Mouse (Mus musculus): ENCODE measurements around the gene Gja6. TPM values are rescaled to one million over a fixed set of nuclear protein-coding genes. Genes with fewer than 3 reads are reported as not detected.

Gja6 gene
- 0.47 and 0.58 TPM in 2 replicates for polyA plus RNA-seq (2015; fragmentation: Nextera tagmentation; extraction: Ambion mirVana)

- WGBS (ENCODE audit: insufficient replicate concordance): 48% methylated on average over 4 of the region's 4 CpGs
- Histone ChIP-seq H3K4me2 (no peak within 1 kb of the TSS), H3K27me3 (no peaks in the 10 kb centered on the region), H3K27ac (replicated peaks) (no peak within 1 kb of the TSS), H3K9ac (no peak within 1 kb of the TSS), H3K4me1 (replicated peaks) (0 out of 2 replicates have a peak, but pooled peaks cover 2% of the 10 kb centered on the region), H3K9me3 (replicated peaks) (no peaks in the 10 kb centered on the region), H3K36me3 (replicated peaks) (no peaks in the 10 kb centered on the region), H3K4me3 (replicated peaks) (no peak within 1 kb of the TSS)
- no peak for ATAC-seq (ENCODE audit: insufficient read depth)
These were observed at the start of gene Gja6 for GRCm38 (mm10) chrX:160906952-160907351. Gja6 (minus strand) TSS chrX:160907052.

- Histone ChIP-seq H3K9me3 (replicated peaks) (no peaks in the 10 kb centered on the region), H3K9ac (no peak overlapping the region), H3K4me1 (replicated peaks) (no peaks in the 10 kb centered on the region), H3K27me3 (peaks cover 5% of the 10 kb centered on the region; the same call in 1 of the 2 replicates), H3K4me3 (replicated peaks) (no peak overlapping the region), H3K27ac (replicated peaks) (no peak overlapping the region), H3K36me3 (replicated peaks) (no peaks in the 10 kb centered on the region), H3K4me2 (no peak overlapping the region)
- WGBS (ENCODE audit: insufficient replicate concordance): 65% methylated on average over 2 of the region's 2 CpGs
- ATAC-seq (ENCODE audit: insufficient read depth): no peak
These were observed 42.7 kb upstream of the Gja6 start for GRCm38 (mm10) chrX:160949583-160949982.

DNA sequence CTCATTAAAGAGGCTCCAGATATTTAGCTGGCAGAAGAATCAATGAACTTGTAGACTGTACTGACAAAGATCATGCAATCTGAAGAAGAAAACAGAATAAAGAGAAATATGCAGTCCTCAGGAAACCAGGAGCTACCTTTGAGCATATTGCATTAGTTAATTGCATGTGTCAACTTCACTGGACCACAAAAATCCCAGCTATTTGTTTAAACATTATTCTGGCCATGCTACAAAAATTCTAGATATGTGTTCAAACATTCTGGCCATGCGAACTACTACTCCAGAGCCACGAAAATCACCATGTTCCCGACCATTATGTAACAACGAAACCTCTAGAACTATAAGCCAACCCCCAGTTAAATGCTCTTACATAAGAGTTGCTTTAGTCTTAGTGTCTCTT, 37.9 kb upstream of the Gja6 start:
- no peaks in the 10 kb centered on the region for H3K4me1 ChIP-seq (replicated peaks)
- WGBS (ENCODE audit: insufficient replicate concordance): 58% methylated on average over 4 of the region's 4 CpGs
- no peak overlapping the region for H3K4me3 ChIP-seq (replicated peaks)
- no peak overlapping the region for H3K9ac ChIP-seq
- ATAC-seq (ENCODE audit: insufficient read depth): no peak
- H3K9me3 ChIP-seq (replicated peaks): no peaks in the 10 kb centered on the region
- H3K4me2 ChIP-seq: no peak overlapping the region
- H3K36me3 ChIP-seq (replicated peaks): no peaks in the 10 kb centered on the region
- H3K27me3 ChIP-seq: no peaks in the 10 kb centered on the region
- H3K27ac ChIP-seq (replicated peaks): no peak overlapping the region

DNA sequence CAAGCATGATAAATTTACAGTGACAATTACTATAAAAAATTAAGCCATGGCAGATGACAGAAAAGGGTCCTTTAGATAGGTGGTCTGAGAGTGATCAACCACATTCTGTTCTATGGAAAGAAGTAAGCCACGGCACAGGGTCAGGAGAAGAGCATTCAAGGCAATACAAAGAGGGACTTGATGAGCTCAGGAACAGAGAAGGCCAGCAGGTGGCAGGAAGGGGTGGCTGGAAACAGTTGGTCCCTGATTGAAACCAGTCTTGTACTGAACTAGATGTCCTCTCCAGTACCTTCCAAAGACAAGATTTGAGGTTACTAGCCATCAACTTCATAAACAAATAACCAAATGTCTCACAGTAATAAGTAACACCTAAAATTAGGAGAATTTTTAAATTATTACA, 28.7 kb upstream of the Gja6 start:
- H3K27ac ChIP-seq (replicated peaks): no peak overlapping the region
- H3K27me3 ChIP-seq: no peaks in the 10 kb centered on the region; the same call in 1 of the 2 replicates
- ATAC-seq (ENCODE audit: insufficient read depth): no peak
- 41% methylated on average over 1 of the region's 1 CpGs for WGBS (ENCODE audit: insufficient replicate concordance)
- H3K4me1 ChIP-seq (replicated peaks): no peaks in the 10 kb centered on the region
- no peak overlapping the region for H3K4me2 ChIP-seq
- H3K9me3 ChIP-seq (replicated peaks): no peaks in the 10 kb centered on the region
- no peak overlapping the region for H3K4me3 ChIP-seq (replicated peaks)
- H3K36me3 ChIP-seq (replicated peaks): no peaks in the 10 kb centered on the region
- no peak overlapping the region for H3K9ac ChIP-seq

- no peaks in the 10 kb centered on the region for H3K9me3 ChIP-seq (replicated peaks)
- no peak overlapping the region for H3K4me2 ChIP-seq
- no peak for ATAC-seq (ENCODE audit: insufficient read depth)
- H3K9ac ChIP-seq: no peak overlapping the region
- H3K4me1 ChIP-seq (replicated peaks): no peaks in the 10 kb centered on the region
- H3K4me3 ChIP-seq (replicated peaks): no peak overlapping the region
- H3K36me3 ChIP-seq (replicated peaks): no peaks in the 10 kb centered on the region
- H3K27me3 ChIP-seq: no peaks in the 10 kb centered on the region; the same call in 1 of the 2 replicates
- H3K27ac ChIP-seq (replicated peaks): no peak overlapping the region
These were observed 23.8 kb upstream of the Gja6 start for GRCm38 (mm10) chrX:160930656-160931055.

DNA sequence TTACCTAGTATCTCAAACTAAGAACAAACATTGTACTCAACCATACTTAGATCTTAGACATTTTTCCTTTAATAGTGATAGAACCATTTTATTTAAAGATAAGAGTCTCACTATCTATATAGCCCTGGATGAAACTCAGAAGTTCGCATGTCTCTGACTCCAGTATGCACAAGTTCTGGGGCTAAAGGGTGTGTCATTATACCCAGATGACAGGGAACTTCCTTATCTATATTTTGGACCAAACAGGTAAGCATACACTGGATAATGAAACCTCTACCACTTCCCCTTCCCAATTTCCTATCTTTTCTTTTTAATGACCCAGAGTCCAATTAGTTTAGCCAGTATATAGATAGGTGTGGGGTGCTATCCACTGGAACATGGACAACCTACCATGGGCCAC, 22.0 kb upstream of the Gja6 start:
- Histone ChIP-seq H3K4me3 (replicated peaks) (no peak overlapping the region), H3K4me2 (no peak overlapping the region), H3K36me3 (replicated peaks) (no peaks in the 10 kb centered on the region), H3K4me1 (replicated peaks) (no peaks in the 10 kb centered on the region), H3K27me3 (no peaks in the 10 kb centered on the region; the same call in 1 of the 2 replicates), H3K27ac (replicated peaks) (no peak overlapping the region), H3K9ac (no peak overlapping the region), H3K9me3 (replicated peaks) (no peaks in the 10 kb centered on the region)
- 44% methylated on average over 1 of the region's 1 CpGs for WGBS (ENCODE audit: insufficient replicate concordance)
- ATAC-seq (ENCODE audit: insufficient read depth): no peak

GRCm38 (mm10) chrX:160919022-160919637, 12.3 kb upstream of the Gja6 start:
- no peak overlapping the region for H3K27ac ChIP-seq (replicated peaks)
- H3K36me3 ChIP-seq (replicated peaks): no peaks in the 10 kb centered on the region
- no peak overlapping the region for H3K4me3 ChIP-seq (replicated peaks)
- no peaks in the 10 kb centered on the region for H3K9me3 ChIP-seq (replicated peaks)
- 42% methylated on average over 3 of the region's 3 CpGs for WGBS (ENCODE audit: insufficient replicate concordance)
- no peaks in the 10 kb centered on the region for H3K4me1 ChIP-seq (replicated peaks)
- H3K9ac ChIP-seq: no peak overlapping the region
- H3K4me2 ChIP-seq: no peak overlapping the region
- ATAC-seq (ENCODE audit: insufficient read depth): no peak
- H3K27me3 ChIP-seq: no peaks in the 10 kb centered on the region

DNA sequence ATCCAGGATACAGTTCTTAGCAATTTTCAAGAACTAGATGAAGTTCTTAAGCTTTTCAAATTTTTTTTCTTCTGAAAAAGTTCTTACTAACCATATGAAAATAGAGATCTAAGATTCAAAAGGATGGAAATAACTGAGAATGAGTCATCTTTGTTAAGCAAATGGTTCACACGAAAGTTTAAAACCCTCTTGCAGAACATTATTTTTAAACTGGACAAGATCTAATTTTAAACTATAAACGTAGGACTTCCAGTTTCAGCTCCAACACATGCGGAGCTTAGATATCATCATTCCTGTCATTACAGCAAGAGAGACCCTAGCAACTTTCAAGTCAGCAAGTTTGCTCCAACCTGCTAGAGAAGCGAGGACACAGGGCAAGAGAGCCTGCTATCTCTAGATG, 375 bp downstream of the Gja6 start:
- WGBS (ENCODE audit: insufficient replicate concordance): 45% methylated on average over 4 of the region's 4 CpGs
- Histone ChIP-seq H3K27me3 (no peaks in the 10 kb centered on the region), H3K9ac (no peak overlapping the region), H3K36me3 (replicated peaks) (no peaks in the 10 kb centered on the region), H3K9me3 (replicated peaks) (no peaks in the 10 kb centered on the region), H3K27ac (replicated peaks) (no peak overlapping the region), H3K4me1 (replicated peaks) (0 out of 2 replicates have a peak, but pooled peaks cover 2% of the 10 kb centered on the region), H3K4me3 (replicated peaks) (no peak overlapping the region), H3K4me2 (no peak overlapping the region)
- no peak for ATAC-seq (ENCODE audit: insufficient read depth)

DNA sequence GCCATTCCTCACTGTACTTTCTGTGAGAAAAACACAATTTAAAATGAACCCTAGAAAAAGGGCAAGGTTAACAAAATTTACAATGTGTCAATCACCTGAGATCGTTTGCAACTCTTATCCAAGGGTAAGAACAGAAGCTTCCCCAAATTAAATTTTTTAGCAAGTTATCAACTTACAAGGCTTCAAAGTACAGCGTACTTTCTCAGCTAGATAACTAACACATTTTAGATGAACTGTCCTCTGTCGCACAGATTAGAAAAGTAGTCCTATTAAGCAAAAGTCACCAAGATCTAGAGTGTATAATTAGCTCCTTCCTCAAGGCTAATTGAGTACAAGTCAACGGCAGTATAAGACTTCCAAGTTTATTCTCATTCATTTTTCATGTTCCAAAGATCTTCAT, 939 bp downstream of the Gja6 start:
- Histone ChIP-seq H3K27me3 (no peaks in the 10 kb centered on the region), H3K9me3 (replicated peaks) (no peaks in the 10 kb centered on the region), H3K4me3 (replicated peaks) (no peak overlapping the region), H3K27ac (replicated peaks) (no peak overlapping the region), H3K4me2 (no peak overlapping the region), H3K36me3 (replicated peaks) (no peaks in the 10 kb centered on the region), H3K4me1 (replicated peaks) (0 out of 2 replicates have a peak, but pooled peaks cover 2% of the 10 kb centered on the region), H3K9ac (no peak overlapping the region)
- no peak for ATAC-seq (ENCODE audit: insufficient read depth)
- 37% methylated on average over 4 of the region's 4 CpGs for WGBS (ENCODE audit: insufficient replicate concordance)

GRCm38 (mm10) chrX:160905041-160905678, 1.7 kb downstream of the Gja6 start:
- Histone ChIP-seq H3K27ac (replicated peaks) (peak overlapping the region; percentile 68), H3K36me3 (replicated peaks) (no peaks in the 10 kb centered on the region), H3K27me3 (no peaks in the 10 kb centered on the region), H3K4me1 (replicated peaks) (0 out of 2 replicates have a peak, but pooled peaks cover 2% of the 10 kb centered on the region), H3K9me3 (replicated peaks) (no peaks in the 10 kb centered on the region), H3K4me3 (replicated peaks) (no peak overlapping the region), H3K9ac (no peak overlapping the region), H3K4me2 (peak overlapping the region; percentile 25; the same call in 1 of the 2 replicates)
- 21% methylated on average over 2 of the region's 2 CpGs for WGBS (ENCODE audit: insufficient replicate concordance)
- peak; percentile 90 for ATAC-seq (ENCODE audit: insufficient read depth)

- ATAC-seq (ENCODE audit: insufficient read depth): no peak
- Histone ChIP-seq H3K27ac (replicated peaks) (no peak overlapping the region), H3K4me3 (replicated peaks) (no peak overlapping the region), H3K36me3 (replicated peaks) (no peaks in the 10 kb centered on the region), H3K4me1 (replicated peaks) (0 out of 2 replicates have a peak, but pooled peaks cover 2% of the 10 kb centered on the region), H3K27me3 (no peaks in the 10 kb centered on the region), H3K4me2 (no peak overlapping the region), H3K9ac (no peak overlapping the region), H3K9me3 (replicated peaks) (no peaks in the 10 kb centered on the region)
- 77% methylated on average over 2 of the region's 2 CpGs for WGBS (ENCODE audit: insufficient replicate concordance)
These were observed 5.7 kb downstream of the Gja6 start for GRCm38 (mm10) chrX:160901118-160901517.
